Mouse (Mus musculus): ENCODE data around the gene Aox2.

GRCm38 (mm10) chr1:58408141-58408540, 130.0 kb downstream of the Aox2 start:
- TF ChIP-seq TAL1 (IDR thresholded peaks at IDR 0.05; ENCODE audit: low read length) (no peak), GATA1 (IDR thresholded peaks at IDR 0.05; ENCODE audit: low read length) (no peak)
